Mouse (Mus musculus) liver, embryonic 18 days (tissue): ENCODE data around the gene Btk. TPM values are rescaled to one million over a fixed set of nuclear protein-coding genes. Genes with fewer than 3 reads are reported as not detected.

Source experiments
- polyA plus RNA-seq: library from polyadenylated mRNA; depleted of rRNA; stranded (reverse); fragments of >200 nt; gene quantifications from 2 replicates; pipeline ENCODE4 v1.2.3, GENCODE M21; 2012; rRNA removed

The Btk gene
- polyA plus RNA-seq, result 10.7 and 10.9 TPM in 2 replicates

DNA sequence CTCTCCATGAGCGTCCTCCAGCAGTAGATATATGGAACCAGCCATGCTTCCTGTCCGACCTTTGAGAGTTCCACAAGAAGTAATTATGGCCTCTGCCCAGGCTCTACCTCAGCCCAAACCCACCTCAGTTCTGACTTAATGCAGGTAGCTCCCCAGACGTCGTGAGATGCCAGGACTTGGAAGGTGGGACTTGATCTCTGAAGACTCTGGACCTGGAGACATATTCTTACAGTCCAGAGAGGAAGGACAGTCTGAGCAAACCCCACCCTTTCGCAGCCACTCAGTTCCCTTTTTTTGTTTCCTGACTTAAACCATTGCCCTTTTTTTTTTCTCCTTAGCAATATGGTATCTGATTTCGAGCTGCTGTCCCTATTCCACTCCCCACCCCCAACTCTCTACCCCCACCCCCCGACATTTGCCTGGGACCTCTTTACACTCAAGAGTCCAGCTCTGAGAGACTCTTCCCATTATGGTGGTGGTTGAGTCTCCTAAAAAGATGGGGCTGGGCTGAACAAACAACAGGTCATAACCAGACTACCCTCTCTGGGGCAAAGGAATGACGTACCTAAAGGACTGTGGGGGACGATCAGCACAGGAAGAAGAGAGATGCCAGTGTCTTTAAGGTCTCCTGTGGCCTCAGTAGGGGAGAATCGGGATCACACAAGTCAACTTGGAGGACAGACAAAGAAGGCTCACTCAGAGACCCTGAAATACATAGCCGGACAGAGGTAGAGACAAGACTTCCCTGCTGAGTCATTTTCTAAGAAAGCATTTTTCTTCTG lies at the start of gene Btk:
Gene Btk, minus strand, starts transcription at position 683 of the 782 bp plus-strand sequence.

DNA sequence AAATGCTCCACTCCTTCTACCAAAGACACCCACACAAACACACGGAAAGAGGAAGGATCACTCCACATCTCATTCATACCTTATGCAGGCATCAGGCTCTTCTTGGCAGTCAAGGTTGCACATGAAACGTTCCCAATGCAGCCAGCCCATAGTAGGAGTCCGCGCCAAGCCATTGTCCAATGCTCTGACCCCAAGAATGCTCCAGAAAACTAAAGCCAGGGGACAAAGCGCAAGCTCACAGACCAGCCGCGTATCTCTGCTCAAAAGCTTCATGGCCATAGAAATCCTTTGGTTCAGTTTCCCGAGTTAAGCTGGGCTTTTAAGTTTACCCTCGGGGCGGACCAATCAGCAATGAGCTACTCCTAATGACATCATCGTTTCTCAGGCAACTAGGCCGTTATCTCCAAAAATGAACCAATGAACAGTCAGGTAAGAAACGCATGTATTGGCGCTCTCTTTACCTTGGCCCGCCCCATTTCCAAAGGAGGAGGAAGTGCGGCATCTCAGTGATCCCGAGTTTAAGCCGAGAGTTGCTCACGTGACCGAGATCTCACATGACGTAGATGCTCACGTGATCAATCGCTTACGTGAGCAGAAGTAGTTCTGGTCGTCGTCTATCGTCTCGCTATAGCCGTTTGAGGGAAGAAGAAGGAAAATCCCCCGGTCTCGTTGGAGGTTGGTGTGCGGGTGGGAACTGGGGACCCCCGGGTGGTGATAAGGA lies 17.4 kb upstream of the Btk start, which contains the start of the genes Gla and Hnrnph2:
Gene Gla, minus strand, starts transcription at position 467 of the 721 bp plus-strand sequence.
Gene Hnrnph2, plus strand, starts transcription at position 521 of the 721 bp plus-strand sequence.

DNA sequence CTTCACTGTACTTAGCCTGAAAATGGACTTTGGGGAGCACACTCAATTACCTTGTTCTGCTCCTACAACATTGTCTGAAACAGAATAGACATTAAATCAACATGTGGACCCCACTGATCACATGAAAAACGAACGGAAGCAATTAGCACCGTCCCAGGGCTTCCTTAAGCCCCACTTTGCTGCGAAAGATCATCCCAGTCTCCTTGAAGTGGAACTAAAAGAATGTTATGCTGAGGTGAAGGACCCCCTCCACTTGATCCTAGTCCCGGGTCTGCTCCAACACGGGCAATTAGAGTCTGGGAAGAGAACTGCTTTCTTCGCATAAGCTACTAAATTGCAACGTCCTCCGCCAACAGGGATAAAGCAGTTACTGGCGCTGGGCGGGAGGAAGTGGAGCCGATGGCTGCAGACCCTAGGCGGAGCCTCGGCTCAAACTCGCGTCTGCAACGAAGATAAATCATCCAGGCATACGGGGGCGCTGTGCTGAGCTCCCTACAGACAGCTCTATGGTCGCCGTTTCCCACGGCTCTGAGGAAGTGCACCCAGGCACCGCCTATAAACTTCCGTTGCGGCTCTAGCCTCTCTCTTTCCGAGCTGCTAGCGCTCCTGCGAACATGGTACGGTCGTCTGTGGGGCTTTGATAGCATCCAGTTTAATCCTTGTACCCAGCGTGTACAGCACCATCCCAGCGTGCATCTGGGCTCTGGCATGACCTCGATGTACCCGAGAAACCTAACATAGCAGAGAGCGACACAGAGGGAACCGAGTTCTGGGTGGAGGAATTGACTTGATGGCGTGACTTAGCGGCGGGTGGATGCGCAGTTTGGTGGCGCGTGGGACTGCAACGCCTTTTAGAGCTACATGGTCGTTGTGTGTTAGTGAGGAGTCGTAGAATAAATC lies 2.0 kb upstream of the Btk start, which contains the start of gene Rpl36a:
Gene Rpl36a, plus strand, starts transcription at position 552 of the 900 bp plus-strand sequence.

DNA sequence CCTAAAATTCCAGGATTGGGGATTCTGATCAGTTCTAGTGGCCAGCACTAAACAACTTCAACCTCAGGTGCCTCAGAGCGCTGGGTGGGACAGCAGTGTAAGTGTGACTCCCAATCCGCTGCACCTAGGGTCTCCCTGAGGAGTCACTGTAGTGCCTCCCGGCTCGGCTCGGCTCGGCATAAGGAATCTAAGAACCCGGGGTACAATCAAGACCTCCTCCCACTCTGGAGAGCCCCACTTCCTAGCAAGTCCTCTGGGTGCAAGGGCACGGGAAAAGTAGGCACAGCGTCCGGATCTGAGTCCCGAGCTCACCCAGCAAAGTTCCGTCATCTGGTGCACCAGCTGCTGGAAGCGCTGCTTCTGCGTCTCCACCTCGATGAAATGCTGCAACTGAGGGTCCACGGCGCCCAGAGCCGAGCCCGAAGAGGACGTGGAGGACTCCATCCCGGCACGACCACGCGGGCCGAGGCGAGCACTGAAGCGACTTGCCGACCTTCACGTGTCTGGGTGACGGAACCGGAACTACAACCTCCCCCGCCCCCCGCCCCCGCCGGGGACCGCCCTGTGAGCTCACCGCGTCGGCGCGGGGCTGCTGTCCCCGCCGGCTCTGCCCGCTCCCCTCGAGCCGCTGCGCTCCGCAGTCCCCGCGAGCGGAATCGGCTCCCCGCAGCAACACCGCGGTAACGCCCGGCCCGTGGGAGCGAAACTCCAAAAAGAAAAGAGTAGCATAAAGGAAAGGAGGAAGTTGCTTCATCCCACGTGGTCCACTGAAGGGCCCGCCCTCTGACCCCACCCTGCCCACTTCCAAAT lies 42.0 kb downstream of the Btk start, which contains the start of gene Timm8a1:
Gene Timm8a1, minus strand, starts transcription at position 721 of the 810 bp plus-strand sequence.

Other genes with a start within 250 kb of the Btk start
- 0.22 TPM in 2 replicates for gene Drp2, start 179.0 kb downstream of the Btk start, polyA plus RNA-seq
- gene Taf7l, start 107.1 kb downstream of the Btk start, polyA plus RNA-seq, result not detected in 2 replicates
- 22.6 TPM in 2 replicates for gene Timm8a1, start 41.7 kb downstream of the Btk start, polyA plus RNA-seq
- 914 and 1,142 TPM in 2 replicates for gene Rpl36a, start 2.1 kb upstream of the Btk start, polyA plus RNA-seq
- gene Gla, start 17.6 kb upstream of the Btk start, polyA plus RNA-seq, result 1.8 TPM in 2 replicates
- gene Hnrnph2, start 17.6 kb upstream of the Btk start, polyA plus RNA-seq, result 35.6 and 36.2 TPM in 2 replicates
- gene Armcx4, start 102.9 kb upstream of the Btk start, polyA plus RNA-seq, result 2.0 and 2.1 TPM in 2 replicates
- gene Armcx1, start 134.4 kb upstream of the Btk start, polyA plus RNA-seq, result 5.6 and 6.2 TPM in 2 replicates
- 3.3 and 3.5 TPM in 2 replicates for gene Armcx6, start 167.8 kb upstream of the Btk start, polyA plus RNA-seq
- 13.6 and 14.2 TPM in 2 replicates for gene Armcx3, start 173.0 kb upstream of the Btk start, polyA plus RNA-seq
- gene Armcx2, start 225.7 kb upstream of the Btk start, polyA plus RNA-seq, result 6.9 and 7.2 TPM in 2 replicates